Mouse (Mus musculus) liver, embryonic 11.5 days (tissue): ENCODE data around the gene Helt. TPM values are rescaled to one million over a fixed set of nuclear protein-coding genes. Genes with fewer than 3 reads are reported as not detected.

Experiments used
- ATAC-seq: fragments of 200-750 bp; cut with Nextera tagmentation; replicated peaks from 2 replicates; pipeline ENCODE4 v1.8.0; 2017; ENCODE audit warnings: moderate number of reproducible peaks, mild to moderate bottlenecking, moderate TSS enrichment, moderate library complexity; ENCODE audit not compliant: low FRiP score
- DNase-seq: peaks from one replicate; pipeline ENCODE4 v3.0.0-alpha.2; 2017; ENCODE audit warnings: low spot score
- H3K27ac ChIP-seq: fragments of 300-500 bp; sonication (generic); 2 replicates; pipeline ENCODE4 v1.5.1; 2014; ENCODE audit warnings: mild to moderate bottlenecking, low read depth, low read length, control low read depth
- H3K27me3 ChIP-seq: fragments of 300-500 bp; sonication (generic); replicated peaks from 2 replicates; pipeline ENCODE4 v1.6.1; 2014; ENCODE audit warnings: low read length, mixed read lengths; ENCODE audit not compliant: control insufficient read depth, insufficient read depth
- H3K36me3 ChIP-seq: fragments of 300-500 bp; sonication (generic); 2 replicates; pipeline ENCODE4 v1.6.1; 2014; ENCODE audit warnings: mild to moderate bottlenecking, low read length, moderate library complexity, mixed read lengths; ENCODE audit not compliant: control insufficient read depth, insufficient read depth
- H3K4me1 ChIP-seq: fragments of 300-500 bp; sonication (generic); replicated peaks from 2 replicates; pipeline ENCODE4 v1.6.1; 2014; ENCODE audit warnings: low read length, mixed read lengths; ENCODE audit not compliant: control insufficient read depth, insufficient read depth
- H3K4me2 ChIP-seq: fragments of 300-500 bp; sonication (generic); 2 replicates; pipeline ENCODE4 v1.6.1; 2014; ENCODE audit warnings: mild to moderate bottlenecking, control low read depth, moderate library complexity
- H3K4me3 ChIP-seq: fragments of 300-500 bp; sonication (generic); 2 replicates; pipeline ENCODE4 v1.5.1; 2014; ENCODE audit warnings: low read depth, low read length, control low read depth
- H3K9ac ChIP-seq: fragments of 300-500 bp; sonication (generic); 2 replicates; pipeline ENCODE4 v1.6.1; 2014; ENCODE audit warnings: low read depth, low read length, control low read depth
- H3K9me3 ChIP-seq: fragments of 300-500 bp; sonication (generic); 2 replicates; pipeline ENCODE4 v1.6.1; 2016; ENCODE audit warnings: low read length, inconsistent platforms, mixed read lengths; ENCODE audit not compliant: control insufficient read depth
- WGBS: fragments of 180-500 bp; shearing (Covaris S2); extraction: QIAGEN DNeasy Blood & Tissue Kit; methylation state at CpG from one replicate; pipeline ENCODE4 v1.1.7; 2014; 5-methylcytosine and 5-hydroxymethylcytosine counted together
- polyA plus RNA-seq: library from polyadenylated mRNA; unstranded; fragments of >200 nt; fragmentation: Nextera tagmentation; extraction: Ambion mirVana; gene quantifications from 2 replicates; pipeline ENCODE4 v1.2.1, GENCODE M21; 2014

The Helt gene
- polyA plus RNA-seq, 1 experiment from 2014 or later = not detected

DNA sequence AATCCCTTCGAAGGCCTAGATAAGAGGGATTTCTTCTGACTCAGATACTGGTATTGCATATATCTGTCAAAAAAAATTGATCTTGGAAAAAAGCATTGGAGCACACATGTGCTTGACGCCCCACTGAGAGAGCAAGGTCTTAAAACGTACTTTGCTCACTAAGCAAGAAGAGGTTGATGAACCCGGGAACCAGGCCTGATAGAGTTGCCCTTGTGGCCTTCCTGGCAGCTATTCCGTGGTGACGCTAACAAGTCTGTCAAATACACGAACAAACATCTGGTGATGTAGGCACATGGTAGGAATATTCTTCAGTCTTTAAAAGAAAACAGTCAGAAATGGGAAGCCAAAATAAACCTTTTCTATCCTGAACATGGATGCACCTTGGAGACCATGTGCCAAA is 32.8 kb upstream of the Helt start:
- no peak overlapping the region for H3K4me3 ChIP-seq
- no peak for DNase-seq
- no peaks in the 10 kb centered on the region for H3K36me3 ChIP-seq
- H3K4me2 ChIP-seq = no peak overlapping the region
- H3K27ac ChIP-seq = no peak overlapping the region
- no peaks in the 10 kb centered on the region for H3K27me3 ChIP-seq
- ATAC-seq = no peak
- no peak overlapping the region for H3K9ac ChIP-seq
- H3K4me1 ChIP-seq = no peaks in the 10 kb centered on the region; the same call in none of the 2 replicates
- peaks cover 4% of the 10 kb centered on the region for H3K9me3 ChIP-seq
- 80% methylated on average over 7 of the region's 7 CpGs for WGBS

DNA sequence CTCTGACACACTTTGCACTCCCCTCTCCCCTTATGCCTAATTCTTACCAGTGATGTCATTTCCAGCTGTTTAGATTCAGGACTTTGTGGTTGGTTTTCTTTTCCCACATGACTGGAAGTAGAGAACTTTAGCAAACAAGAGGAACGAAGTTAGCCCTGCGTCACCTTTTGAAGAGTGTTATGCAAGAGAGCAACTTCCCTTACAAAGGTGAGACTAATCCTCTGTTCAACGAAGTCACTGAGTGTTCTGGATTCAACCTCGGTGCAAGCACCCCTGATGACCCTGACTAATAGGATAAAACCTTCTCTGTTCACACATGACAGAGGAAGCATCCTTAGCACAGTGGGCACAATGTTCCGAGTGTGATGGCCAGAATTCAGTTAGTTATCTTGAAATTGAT is 32.2 kb upstream of the Helt start:
- 81% methylated on average over 5 of the region's 5 CpGs for WGBS
- Histone ChIP-seq H3K9ac (no peak overlapping the region), H3K4me1 (no peaks in the 10 kb centered on the region; the same call in none of the 2 replicates), H3K4me3 (no peak overlapping the region), H3K9me3 (peaks cover 4% of the 10 kb centered on the region), H3K27ac (no peak overlapping the region), H3K27me3 (no peaks in the 10 kb centered on the region), H3K4me2 (no peak overlapping the region), H3K36me3 (no peaks in the 10 kb centered on the region)
- DNase-seq (no peak), ATAC-seq (no peak)

DNA sequence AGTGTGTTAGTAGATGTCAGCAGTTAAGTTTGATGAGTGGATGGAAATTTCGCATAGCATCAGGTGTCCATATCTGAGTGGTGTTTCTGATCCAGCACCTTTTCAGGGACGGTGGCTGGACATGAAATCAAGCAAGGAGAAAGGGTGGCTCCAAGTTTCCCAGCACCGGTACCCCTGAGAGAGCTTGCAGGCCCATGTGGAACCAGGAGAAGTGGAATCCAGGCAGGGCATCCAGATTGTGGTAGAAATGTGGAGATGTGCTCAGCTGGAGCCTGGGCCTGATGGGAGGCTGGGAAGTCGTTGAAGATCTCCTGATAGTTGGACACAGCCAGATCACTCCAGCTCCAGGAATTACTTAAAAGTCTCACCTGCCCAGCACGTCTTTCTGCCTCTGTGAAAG is 30.2 kb upstream of the Helt start:
- no peak for DNase-seq
- no peak for ATAC-seq
- Histone ChIP-seq H3K4me3 (no peak overlapping the region), H3K27ac (no peak overlapping the region), H3K4me1 (no peaks in the 10 kb centered on the region; the same call in none of the 2 replicates), H3K27me3 (no peaks in the 10 kb centered on the region), H3K4me2 (no peak overlapping the region), H3K9ac (no peak overlapping the region), H3K36me3 (no peaks in the 10 kb centered on the region), H3K9me3 (peaks cover 4% of the 10 kb centered on the region)
- 77% methylated on average over 5 of the region's 5 CpGs for WGBS

GRCm38 (mm10) chr8:46323672-46324191 is 29.3 kb upstream of the Helt start:
- H3K27ac ChIP-seq = no peak overlapping the region
- no peak overlapping the region for H3K4me3 ChIP-seq
- H3K9ac ChIP-seq = no peak overlapping the region; the same call in 1 of the 2 replicates
- H3K9me3 ChIP-seq = peaks cover 4% of the 10 kb centered on the region
- no peak for ATAC-seq
- DNase-seq = no peak
- 85% methylated on average over 5 of the region's 5 CpGs for WGBS
- H3K27me3 ChIP-seq = no peaks in the 10 kb centered on the region
- H3K36me3 ChIP-seq = no peaks in the 10 kb centered on the region
- H3K4me1 ChIP-seq = no peaks in the 10 kb centered on the region; the same call in none of the 2 replicates
- no peak overlapping the region for H3K4me2 ChIP-seq

GRCm38 (mm10) chr8:46322833-46323232 is 28.4 kb upstream of the Helt start:
- Histone ChIP-seq H3K27me3 (no peaks in the 10 kb centered on the region), H3K4me2 (no peak overlapping the region), H3K4me3 (no peak overlapping the region), H3K9me3 (peaks cover 4% of the 10 kb centered on the region), H3K36me3 (no peaks in the 10 kb centered on the region), H3K9ac (no peak overlapping the region), H3K27ac (no peak overlapping the region), H3K4me1 (no peaks in the 10 kb centered on the region)
- ATAC-seq = no peak
- WGBS = 65% methylated on average over 2 of the region's 2 CpGs
- DNase-seq = no peak

DNA sequence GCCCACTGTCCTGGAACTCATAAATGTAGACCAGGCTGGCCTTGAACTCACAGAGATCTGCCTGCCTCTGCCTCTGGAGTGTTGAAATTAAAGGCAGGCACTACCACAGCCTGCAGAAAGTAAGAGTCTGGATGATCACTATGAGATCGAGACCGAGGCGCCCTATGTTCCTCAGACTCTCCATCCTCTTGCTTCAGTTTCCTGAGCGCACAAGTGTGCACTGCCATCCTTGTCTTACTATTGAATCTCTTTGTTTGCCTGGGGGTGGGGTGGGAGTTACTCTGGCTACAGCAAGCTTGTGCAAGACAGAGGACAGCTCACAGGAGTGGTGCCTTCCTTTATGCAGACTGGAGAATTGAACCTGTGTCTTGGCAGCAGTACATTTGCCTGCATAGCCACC is 27.9 kb upstream of the Helt start:
- DNase-seq (no peak), ATAC-seq (no peak)
- Histone ChIP-seq H3K27ac (no peak overlapping the region), H3K9me3 (peaks cover 4% of the 10 kb centered on the region), H3K4me2 (no peak overlapping the region), H3K27me3 (no peaks in the 10 kb centered on the region), H3K9ac (no peak overlapping the region), H3K4me3 (no peak overlapping the region), H3K4me1 (no peaks in the 10 kb centered on the region), H3K36me3 (no peaks in the 10 kb centered on the region)
- WGBS = 94% methylated on average over 4 of the region's 4 CpGs

GRCm38 (mm10) chr8:46318802-46319201 is 24.3 kb upstream of the Helt start:
- Histone ChIP-seq H3K36me3 (no peaks in the 10 kb centered on the region), H3K27me3 (no peaks in the 10 kb centered on the region), H3K4me3 (no peak overlapping the region), H3K4me1 (no peaks in the 10 kb centered on the region), H3K9me3 (no peaks in the 10 kb centered on the region), H3K4me2 (no peak overlapping the region), H3K9ac (no peak overlapping the region), H3K27ac (no peak overlapping the region)
- DNase-seq (no peak), ATAC-seq (no peak)
- WGBS = 85% methylated on average over 5 of the region's 5 CpGs

DNA sequence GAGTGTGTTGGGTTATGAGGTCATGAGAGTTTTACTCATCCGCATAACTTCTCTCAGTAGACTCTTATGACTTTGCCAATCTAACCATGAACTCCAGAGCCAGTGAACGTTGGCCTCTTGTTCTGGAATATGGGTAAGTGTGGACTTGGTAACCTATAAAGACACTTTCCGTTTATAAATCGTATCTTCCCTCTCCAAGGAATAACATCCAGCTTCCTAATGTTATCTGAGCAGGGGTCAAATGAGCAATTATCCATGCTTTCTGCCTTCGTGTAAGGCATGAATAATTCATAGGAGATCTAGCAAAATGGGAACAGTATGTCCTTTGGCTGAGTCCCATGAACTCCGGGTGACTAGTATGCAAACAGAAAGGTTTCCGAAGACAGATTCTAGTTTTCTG is 22.7 kb upstream of the Helt start:
- H3K4me1 ChIP-seq = no peaks in the 10 kb centered on the region
- H3K27ac ChIP-seq = no peak overlapping the region
- no peaks in the 10 kb centered on the region for H3K9me3 ChIP-seq
- no peak overlapping the region for H3K4me3 ChIP-seq
- no peak overlapping the region for H3K4me2 ChIP-seq
- no peaks in the 10 kb centered on the region for H3K36me3 ChIP-seq
- DNase-seq (no peak), ATAC-seq (no peak)
- WGBS = 81% methylated on average over 7 of the region's 7 CpGs
- no peaks in the 10 kb centered on the region for H3K27me3 ChIP-seq
- no peak overlapping the region for H3K9ac ChIP-seq

GRCm38 (mm10) chr8:46313798-46314197 is 19.3 kb upstream of the Helt start:
- no peak overlapping the region for H3K4me3 ChIP-seq
- WGBS = 77% methylated on average over 3 of the region's 3 CpGs

More at GRCm38 (mm10) chr8:46313798-46314197, 19.3 kb upstream of the Helt start:
- Histone ChIP-seq H3K4me1 (no peaks in the 10 kb centered on the region), H3K9me3 (no peaks in the 10 kb centered on the region), H3K27me3 (no peaks in the 10 kb centered on the region), H3K4me2 (no peak overlapping the region), H3K9ac (no peak overlapping the region), H3K27ac (no peak overlapping the region), H3K36me3 (no peaks in the 10 kb centered on the region)
- DNase-seq (no peak), ATAC-seq (no peak)
